Mouse (Mus musculus): Measurements from ENCODE around the gene Cdc42ep2. TPM values are rescaled to one million over a fixed set of nuclear protein-coding genes. Genes with fewer than 3 reads are reported as not detected.

Gene Cdc42ep2
- total RNA-seq, 1 experiment from 2014 or later: not detected

Other genes with a start within 250 kb of the Cdc42ep2 start
- 23.9 and 34.3 TPM in 2 replicates for gene Map3k11, start 236.1 kb downstream of the Cdc42ep2 start, total RNA-seq (2017)
- gene Pcnx3, start 235.9 kb downstream of the Cdc42ep2 start, total RNA-seq (2017): 21.0 and 21.2 TPM in 2 replicates
- gene Kcnk7, start 220.4 kb downstream of the Cdc42ep2 start, total RNA-seq (2017): 0.75 TPM in 1 of 2 replicates, not detected in the other
- gene Ehbp1l1, start 198.5 kb downstream of the Cdc42ep2 start, total RNA-seq (2017): 29.5 and 51.2 TPM in 2 replicates
- gene Fam89b, start 195.2 kb downstream of the Cdc42ep2 start, total RNA-seq (2017): 22.8 and 27.0 TPM in 2 replicates
- 23.5 and 46.0 TPM in 2 replicates for gene Ltbp3, start 183.9 kb downstream of the Cdc42ep2 start, total RNA-seq (2017)
- 22.5 and 30.9 TPM in 2 replicates for gene Scyl1, start 153.4 kb downstream of the Cdc42ep2 start, total RNA-seq (2017)
- gene Frmd8, start 49.5 kb downstream of the Cdc42ep2 start, total RNA-seq (2017): 26.4 and 31.8 TPM in 2 replicates
- gene Slc25a45, start 47.0 kb downstream of the Cdc42ep2 start, total RNA-seq (2017): 48.1 and 60.3 TPM in 2 replicates
- gene Tigd3, start 30.7 kb downstream of the Cdc42ep2 start, total RNA-seq (2017): 2.4 and 2.6 TPM in 2 replicates
- gene Dpf2, start 11.8 kb downstream of the Cdc42ep2 start, total RNA-seq (2017): 121 and 154 TPM in 2 replicates
- 39.6 and 68.5 TPM in 2 replicates for gene Pola2, start 39.4 kb upstream of the Cdc42ep2 start, total RNA-seq (2017)
- gene Slc22a20, start 61.3 kb upstream of the Cdc42ep2 start, total RNA-seq (2017): not detected in 2 replicates
- gene Capn1, start 91.1 kb upstream of the Cdc42ep2 start, total RNA-seq (2017): 32.4 and 37.5 TPM in 2 replicates
- 7.0 and 9.4 TPM in 2 replicates for gene Syvn1, start 121.8 kb upstream of the Cdc42ep2 start, total RNA-seq (2017)
- 37.0 and 38.9 TPM in 2 replicates for gene Mrpl49, start 133.0 kb upstream of the Cdc42ep2 start, total RNA-seq (2017)
- 1,306 and 2,041 TPM in 2 replicates for gene Fau, start 133.0 kb upstream of the Cdc42ep2 start, total RNA-seq (2017)
- 8.3 and 11.5 TPM in 2 replicates for gene Znhit2, start 136.4 kb upstream of the Cdc42ep2 start, total RNA-seq (2017)
- 1.3 and 3.0 TPM in 2 replicates for gene Tm7sf2, start 143.6 kb upstream of the Cdc42ep2 start, total RNA-seq (2017)
- gene Vps51, start 152.4 kb upstream of the Cdc42ep2 start, total RNA-seq (2017): 46.8 and 52.8 TPM in 2 replicates
- not detected in 2 replicates for gene Tmem262, start 155.2 kb upstream of the Cdc42ep2 start, total RNA-seq (2017)
- gene Gm28374, start 157.4 kb upstream of the Cdc42ep2 start, total RNA-seq (2017): not detected in 2 replicates
- gene Zfpl1, start 160.1 kb upstream of the Cdc42ep2 start, total RNA-seq (2017): 23.5 and 68.8 TPM in 2 replicates
- 25.8 and 26.8 TPM in 2 replicates for gene Cdca5, start 160.2 kb upstream of the Cdc42ep2 start, total RNA-seq (2017)
- 1.3 and 1.5 TPM in 2 replicates for gene AC131692.1, start 169.6 kb upstream of the Cdc42ep2 start, total RNA-seq (2017)
- gene Naaladl1, start 181.0 kb upstream of the Cdc42ep2 start, total RNA-seq (2017): 0.13 TPM in 1 of 2 replicates, not detected in the other
- 5.0 and 6.8 TPM in 2 replicates for gene Sac3d1, start 193.8 kb upstream of the Cdc42ep2 start, total RNA-seq (2017)
- gene Snx15, start 203.5 kb upstream of the Cdc42ep2 start, total RNA-seq (2017): 3.4 and 13.4 TPM in 2 replicates
- gene Batf2, start 216.2 kb upstream of the Cdc42ep2 start, total RNA-seq (2017): 3.3 and 5.6 TPM in 2 replicates
- gene Arl2, start 216.7 kb upstream of the Cdc42ep2 start, total RNA-seq (2017): 24.9 and 37.0 TPM in 2 replicates

All from hematopoietic stem cell, adult 5-6 weeks (primary cell).